Mouse (Mus musculus) lung, adult 18-20 months (tissue): ENCODE measurements around the gene Ripor2.

ENCODE experiments used
- DNase-seq, 2 experiments: peaks; one replicate each; pipeline ENCODE4 v3.0.0; 2022; ENCODE audit warnings: mixed read lengths in 2 of 2

Ripor2 gene

DNA sequence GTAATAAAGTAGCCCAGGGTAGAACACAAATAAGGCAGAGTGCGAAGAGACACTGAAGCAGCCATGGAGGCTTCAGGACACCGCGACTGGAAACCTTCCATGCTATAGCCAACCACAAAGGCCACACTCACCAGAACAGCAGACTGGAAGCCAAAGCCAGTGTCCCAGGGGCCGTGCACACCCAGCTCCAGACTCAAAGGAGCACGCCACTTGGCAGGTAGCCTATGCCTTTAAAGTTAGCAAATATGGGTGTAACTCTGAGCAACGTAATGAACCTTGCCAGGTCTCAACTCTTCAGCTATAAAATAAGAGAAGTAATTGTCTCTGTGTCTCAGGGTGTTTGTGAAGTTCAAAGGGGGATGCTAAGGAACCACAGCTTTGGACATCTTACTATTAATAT, 2.9 kb downstream of the Ripor2 start:
- DNase-seq, result no peak

DNA sequence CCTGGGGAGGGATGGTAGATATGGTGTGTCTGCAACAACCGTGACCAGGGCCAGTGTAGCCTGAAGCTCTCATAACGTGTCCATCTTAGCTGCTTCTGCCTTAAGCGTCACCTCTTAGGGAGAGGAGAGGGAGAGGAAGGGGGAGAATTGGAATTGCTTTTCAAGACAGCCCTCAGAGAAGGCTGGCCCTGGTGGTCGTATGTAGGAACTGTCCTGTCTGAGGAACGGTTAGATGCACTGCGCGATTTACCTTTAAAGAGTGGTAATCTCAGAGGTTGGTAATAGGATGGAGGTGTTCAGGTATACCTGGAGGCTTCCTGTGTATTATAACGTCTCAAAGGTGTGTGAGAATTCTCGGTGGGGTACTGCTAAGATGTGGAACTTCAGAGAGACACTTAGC, 3.4 kb downstream of the Ripor2 start:
- DNase-seq, result no peak

DNA sequence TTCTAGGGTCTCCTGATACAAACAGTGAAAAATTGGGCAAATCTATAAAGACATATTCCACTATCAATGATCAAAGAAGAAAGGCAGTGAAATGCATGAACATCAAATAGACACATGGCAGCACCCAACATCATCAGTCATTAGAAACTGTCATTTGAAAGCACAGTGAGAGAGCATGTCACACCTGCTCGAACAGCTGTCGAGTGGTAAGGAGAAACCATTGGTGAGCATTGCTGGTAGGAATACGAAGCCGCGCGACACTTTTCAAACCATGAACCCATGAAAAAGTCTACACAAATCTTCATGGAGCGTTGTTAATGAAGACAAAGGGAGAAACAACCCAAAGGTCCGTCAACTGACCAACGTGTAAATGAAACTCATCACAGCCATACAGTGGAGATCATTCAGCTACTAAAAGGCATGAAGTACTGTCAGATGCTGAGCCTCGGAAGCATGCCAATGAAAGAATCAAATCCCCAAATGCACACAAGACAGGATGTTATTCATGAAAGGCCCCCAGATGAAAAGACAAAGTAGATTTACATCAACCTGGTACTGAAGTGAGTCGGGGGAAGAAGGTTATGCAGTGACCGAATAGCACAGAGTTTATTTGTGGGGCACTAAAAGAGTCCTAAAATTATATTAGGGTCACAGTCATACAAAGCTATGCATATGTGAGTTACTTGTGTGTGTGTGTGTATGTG, 5.4 kb downstream of the Ripor2 start:
- no peak for DNase-seq

DNA sequence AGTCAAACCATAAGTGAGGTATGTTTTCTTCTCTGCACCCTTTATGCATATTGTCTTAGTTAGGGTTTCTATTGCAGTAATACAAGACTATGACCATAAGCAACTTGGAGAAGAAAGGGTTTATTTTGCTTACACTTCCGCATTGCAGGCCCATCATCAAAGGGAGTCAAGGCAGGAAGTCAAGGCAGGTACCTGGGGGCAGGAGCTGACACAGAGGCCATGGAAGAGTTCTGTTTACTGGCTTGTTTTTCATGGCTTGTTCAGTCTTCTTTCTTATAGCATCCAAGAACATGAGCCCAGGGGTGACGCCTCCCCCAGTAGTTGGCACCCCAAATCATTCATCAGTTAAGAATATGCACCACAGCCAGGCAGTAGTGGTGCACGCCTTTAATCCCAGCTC, 6.6 kb downstream of the Ripor2 start:
- DNase-seq, result no peak

DNA sequence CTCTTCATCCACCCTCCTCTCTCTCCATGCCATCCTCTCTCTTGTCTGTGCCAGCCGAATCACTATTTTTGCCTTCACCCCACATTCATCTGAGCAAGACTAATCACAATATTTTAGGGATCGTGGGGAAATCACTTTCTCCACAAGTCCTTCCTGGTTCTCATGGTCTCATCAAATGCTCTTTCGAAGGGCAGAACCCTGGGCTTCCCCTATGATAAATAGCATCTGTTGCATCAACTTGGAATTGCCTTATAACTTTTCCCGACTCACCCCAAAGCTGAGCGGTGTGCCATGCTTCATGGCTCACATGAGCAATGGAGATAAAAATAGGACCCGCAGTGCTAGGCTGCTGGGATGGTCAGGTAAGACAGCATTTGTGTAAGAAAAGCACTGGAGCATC, 9.7 kb downstream of the Ripor2 start:
- no peak for DNase-seq

DNA sequence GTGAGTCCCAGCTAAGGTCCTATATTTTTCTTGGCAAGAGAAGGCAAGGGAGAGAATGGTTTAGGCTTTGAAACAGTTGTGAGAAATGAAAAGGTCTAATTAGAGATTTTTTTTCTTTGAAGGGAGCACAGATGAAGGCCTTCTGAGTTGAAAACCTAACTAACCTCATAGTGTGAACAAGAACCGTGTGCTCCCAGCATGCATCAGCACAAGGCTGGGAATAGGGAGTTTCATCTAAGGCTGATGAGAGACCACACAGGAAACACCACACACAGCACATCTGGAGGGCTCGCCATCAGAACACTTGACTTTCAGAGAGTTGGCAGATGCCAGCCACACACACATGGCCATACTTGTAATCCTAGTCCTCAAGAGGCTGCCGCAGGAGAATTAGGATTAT, 12.3 kb downstream of the Ripor2 start:
- no peak for DNase-seq

DNA sequence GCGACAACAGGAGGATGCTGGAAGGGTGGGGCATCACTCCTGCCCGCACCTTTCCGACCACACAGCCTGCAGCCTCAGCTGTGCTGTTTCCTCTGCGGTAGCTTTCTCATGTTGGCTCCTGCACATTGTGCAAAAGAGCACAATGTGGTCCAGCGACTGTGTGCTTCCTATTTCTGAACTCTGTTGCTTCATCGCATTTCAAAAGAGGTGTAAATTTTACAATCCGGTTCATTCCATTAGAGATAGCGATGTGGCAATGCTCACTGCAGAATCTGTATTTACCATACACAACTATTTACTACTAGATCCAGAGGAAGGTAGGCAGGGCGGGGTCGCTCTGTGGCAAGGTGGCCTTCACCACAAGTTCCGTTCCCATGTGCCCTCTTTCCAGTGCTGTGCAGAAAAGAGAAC, 17.6 kb downstream of the Ripor2 start:
- peak; percentile 30 to 43 for DNase-seq

DNA sequence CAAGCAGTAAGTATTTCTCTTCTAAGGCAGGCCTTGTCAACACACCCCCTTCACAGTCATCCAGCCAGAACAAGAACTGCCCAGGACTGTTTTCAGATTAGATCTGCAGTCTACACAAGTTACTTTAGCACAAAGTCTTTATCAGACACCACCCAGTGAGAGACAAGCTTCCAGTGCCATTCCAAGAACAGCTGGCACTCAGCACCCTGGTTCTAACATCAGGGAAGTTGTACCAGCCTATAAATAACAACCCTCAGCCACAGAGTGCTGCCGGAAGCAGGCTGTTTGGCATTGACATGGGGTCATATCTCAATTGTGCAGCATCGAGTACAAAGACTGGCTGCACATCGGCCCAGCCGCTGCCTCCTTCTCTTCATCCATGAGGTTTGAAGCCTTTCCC, 21.0 kb downstream of the Ripor2 start:
- DNase-seq, result peak; percentile 67 to 77

DNA sequence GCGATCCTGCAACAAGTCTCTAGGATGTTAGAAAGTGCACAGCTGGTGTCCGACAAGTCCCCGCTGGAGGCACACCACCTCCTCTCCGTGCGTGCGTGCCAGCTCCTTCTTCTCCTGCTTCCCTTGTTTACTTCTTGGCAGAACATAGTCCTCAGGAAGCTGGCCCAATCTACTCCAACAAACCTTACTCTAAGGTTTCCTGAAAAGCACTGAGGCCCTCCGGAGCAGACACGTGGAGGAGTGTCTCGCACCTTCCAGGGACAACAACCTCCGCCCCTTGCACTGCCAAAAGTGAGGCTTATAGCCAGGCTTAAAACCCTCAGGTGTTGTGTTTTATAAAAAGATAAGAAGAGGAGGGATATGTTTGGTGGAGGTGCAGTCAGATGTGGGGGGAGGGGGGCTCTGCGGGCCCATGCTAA, 21.6 kb downstream of the Ripor2 start:
- DNase-seq, result peak; percentile 71 to 81

DNA sequence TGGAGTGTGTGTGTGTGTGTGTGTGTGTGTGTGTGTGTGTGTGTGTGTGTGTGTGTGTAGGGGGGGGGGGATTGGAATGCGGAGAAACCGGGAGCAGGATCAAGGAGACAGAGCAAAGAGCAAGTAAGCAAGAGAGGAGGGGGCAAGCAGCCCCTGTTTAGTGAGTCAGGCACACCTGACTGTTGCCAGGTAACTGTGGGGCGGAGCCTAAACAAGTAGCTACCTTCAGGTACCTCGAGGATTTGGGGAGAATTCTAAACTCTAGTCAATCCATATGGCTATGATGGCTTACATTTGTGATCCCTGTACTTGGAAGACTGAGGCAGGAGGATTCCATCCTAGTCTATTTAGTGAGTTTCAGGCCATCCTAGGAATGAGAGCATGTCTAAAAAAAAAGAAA, 22.1 kb downstream of the Ripor2 start:
- no peak for DNase-seq

DNA sequence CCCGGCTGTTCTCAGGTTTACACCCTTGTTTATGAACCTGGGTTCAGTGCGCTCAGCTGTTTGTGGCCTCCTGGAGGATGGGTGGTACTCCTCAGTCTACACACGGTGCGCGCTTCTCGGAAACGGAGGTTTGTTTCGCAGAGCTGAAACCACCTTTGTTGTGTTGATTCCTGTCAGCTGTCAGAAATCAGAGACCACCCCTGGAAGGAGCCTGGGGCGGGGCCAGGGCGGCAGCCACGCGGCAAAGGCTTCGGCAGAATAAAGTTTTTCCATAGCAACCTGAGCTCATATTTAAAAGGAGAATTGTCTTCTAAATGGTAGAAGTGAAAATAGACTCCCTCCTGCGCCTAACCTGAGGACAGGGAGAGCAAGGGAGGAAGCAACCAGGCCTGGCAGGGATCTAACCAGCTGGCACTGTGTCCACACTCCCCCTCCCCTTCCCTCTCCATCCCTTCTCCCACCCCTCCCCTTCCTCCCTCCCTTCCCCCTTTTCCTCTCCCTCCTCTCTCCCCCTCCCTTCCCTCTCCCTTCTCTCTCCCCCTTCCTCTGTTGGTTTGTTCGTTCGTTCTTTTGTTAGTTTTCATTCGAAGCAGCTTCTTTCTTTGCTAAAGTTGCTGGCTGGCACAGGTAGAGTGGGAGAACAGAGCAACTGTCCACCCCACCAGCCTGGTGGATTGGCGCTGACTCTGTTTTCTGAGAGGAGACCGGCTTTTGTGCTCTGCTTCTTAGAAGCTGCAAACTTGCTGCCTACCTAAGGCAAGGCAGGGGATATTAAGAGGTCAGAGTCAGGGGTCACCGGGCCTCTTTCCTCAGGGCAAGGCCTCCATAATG, 23.0 kb downstream of the Ripor2 start:
- peak; percentile 31 to 53 for DNase-seq

DNA sequence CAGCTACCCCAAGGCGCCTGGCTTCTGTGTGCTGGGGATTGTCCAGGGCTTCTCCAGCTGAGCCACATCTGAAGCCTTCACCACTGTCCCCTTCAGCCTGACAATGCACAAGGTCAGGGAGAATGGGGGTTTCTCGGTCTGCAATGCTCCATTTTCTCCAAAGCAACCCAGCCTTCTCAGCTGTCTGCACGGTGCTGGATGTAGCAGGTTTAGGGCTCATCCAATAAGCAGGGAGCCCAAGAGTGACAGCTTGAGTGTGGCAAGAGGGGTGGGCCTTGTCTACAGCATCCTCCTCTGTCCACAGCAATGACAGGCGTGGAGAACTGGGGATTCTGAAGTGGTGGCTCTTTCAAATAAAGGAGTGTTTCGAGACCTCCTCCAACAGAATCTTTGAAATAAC, 23.8 kb downstream of the Ripor2 start:
- no peak for DNase-seq

DNA sequence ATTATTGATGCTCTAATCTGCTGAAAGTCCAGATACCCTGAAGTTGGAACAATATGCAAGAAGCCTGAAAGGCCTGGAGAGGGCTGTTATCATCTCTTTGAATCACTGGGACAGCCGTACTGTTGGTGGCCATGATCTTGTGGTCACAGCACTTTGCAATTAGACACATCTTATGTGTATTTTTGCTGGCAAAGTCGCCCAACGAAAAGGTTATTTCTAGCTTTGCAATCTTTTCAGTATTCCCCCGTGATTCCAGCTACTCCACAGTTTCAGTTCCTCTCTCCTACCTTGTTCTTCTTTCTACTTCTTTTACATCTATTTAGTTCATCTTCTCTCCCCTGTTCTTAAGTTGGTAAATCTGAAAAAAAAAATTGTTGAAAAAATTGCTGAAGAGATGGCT, 26.0 kb downstream of the Ripor2 start:
- DNase-seq, result no peak

DNA sequence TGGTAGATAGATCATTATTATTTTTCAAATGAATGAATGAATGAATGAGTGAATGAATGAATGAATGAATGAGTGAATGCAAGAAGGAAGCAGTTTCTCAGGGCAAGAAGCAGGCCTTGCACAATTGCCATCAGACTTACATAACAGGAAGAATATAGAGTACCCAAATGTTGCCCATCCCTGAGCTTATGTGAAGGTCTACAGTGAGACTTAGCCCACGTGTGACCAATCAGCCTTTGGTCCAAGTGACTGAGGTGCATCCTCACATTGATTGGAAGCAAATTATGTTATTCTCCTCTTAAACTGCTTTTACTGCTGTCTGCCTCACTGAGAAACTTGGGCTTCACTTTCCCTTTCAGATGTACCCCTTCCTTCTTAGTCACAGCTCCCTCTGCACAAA, 26.7 kb downstream of the Ripor2 start:
- no peak for DNase-seq

DNA sequence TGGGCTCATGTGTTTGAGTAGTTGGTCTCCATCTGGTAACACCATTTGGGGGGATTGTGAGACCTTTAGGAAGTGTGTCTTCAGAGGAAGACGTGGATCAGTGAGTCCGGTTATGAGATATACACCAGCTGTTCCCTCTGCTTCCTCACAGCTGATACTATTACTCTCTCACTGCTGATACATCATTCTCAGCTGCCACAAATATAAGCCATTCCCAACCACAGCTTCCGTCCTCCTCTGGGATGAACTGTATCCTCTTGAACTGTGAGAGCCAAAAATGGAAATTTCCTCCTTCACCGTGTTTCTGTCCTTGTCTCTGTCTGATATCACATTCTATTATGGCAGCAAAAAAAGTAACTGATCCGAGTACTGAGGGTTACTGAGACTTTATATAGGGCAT, 28.9 kb downstream of the Ripor2 start:
- no peak for DNase-seq

DNA sequence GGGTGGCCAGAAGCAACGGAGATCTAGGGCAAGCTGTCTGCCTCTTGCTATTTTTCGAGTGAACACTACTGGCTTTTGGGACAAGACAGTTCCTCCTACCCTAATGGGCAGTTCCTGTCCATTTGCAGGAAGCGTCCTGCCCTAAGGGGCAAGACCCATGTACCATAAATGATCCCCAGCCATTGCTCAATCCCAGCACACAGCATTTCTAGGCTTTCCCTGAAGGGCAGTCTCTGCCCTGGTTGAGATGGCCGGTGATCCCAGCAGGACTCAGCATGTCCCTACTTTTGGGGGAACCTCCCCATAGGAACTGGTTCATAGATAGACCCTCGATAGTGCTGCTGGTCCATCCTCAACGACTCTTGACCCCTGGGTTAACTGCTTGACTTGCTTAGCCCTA, 31.0 kb downstream of the Ripor2 start:
- DNase-seq, result no peak

DNA sequence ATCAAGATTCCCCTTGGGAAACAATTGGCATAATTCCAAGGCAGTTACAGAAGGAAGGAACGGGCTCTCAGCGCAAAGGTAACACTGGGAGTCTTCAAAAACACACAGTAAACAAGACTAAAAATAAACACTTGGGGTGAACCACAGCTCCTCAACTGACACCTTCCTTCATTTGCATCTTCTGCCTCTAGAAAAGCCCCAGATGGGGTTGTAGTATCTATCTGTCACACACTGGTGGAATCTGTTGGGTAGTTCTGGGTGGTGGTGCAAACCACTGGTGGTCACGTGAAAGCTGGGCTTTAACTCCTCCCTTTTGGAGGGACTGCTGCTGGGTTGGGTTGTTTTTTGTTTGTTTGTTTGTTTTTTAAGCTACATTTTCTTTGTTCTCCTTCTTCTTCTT, 31.4 kb downstream of the Ripor2 start:
- no peak for DNase-seq

DNA sequence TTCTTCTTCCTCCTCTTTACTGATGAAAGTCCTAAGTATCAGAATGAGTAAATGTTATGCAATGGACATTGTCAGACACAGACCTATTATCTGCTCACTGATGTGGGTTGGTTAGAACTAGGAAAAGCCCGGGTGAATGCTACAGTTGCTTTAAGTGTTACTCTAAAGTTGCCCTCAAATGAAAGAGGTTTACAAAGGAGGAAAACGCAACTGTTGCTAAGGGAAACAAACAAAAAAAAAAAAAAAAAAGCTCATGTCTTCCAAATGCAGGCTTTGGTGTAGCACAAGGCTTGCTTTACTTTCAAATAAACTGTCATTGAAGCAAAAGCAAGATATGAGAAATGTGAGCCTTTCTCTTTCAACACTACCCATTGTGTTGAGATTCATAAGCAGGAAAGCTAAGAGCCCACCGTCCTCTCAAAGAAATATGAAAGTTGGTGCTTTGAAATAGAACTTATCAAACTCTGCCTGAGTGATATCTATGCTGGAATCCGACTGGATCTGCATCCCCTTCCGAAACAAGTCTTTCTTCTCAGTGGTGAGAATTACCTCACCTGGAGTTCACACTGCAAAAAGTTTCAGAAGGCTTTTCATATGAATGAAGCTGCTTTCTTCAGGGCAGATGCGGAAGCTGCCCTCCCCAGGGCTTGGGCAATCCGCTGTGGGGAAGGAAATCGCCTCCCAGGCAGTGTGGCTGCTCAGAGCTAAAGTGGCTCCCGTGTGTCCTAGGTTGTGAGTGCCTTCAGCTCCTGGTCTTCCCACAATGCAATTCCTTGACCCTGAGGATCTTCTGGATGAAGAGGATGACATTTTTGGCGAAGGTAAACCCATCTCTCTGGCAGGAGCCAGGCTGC, 32.2 kb downstream of the Ripor2 start:
- peak; percentile 19 to 36 for DNase-seq

DNA sequence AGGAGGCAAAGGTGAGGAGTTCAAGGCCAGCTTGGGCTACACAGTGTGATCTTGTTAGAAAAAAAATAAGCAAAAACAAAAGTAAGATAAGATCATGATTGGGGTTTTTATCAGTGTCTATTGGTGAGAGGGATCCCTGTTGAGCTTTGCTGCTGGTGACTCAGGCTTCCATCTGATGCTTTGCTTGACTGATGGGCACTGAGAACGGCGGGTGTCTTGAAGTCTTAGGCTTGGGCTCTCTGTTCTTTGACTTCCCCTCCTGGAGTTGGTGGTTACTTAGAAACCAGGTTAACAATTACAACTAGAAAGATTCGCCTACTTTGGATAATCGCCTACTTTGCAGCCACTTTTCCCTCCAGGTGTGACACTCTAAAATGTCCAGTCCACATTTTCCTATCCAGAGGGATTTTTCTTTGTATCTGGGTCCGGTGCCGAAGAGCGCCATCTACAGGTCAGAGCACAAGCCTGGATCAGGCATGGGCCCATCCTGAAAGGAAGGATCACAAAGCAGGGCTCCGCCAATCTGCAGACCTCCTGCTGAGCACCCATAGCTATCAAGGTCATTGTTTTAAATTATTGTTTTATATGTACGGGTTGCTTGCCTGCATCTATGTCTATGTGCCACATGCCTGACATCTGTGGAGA, 34.1 kb downstream of the Ripor2 start:
- DNase-seq, result peak in 1 of 2 experiments; percentile 14

DNA sequence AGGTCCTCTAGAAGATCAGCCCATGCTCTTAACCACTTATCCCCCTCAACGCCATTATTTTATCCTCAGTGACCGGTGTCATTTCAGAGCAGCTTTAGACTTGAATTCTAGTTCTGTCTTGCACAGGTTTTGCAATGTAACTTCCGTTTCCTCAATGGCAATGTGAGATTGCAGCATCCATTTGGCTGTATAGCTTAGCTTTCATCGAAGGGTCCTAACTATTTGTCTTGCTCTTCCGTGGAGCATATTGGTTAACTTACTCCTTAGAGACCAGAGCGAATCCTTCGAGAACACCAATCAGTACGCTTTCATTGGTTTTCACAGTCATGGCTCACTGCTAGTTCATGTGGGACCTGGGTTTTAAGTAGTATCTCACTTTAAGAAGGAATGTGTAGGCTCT, 34.7 kb downstream of the Ripor2 start:
- DNase-seq, result no peak

DNA sequence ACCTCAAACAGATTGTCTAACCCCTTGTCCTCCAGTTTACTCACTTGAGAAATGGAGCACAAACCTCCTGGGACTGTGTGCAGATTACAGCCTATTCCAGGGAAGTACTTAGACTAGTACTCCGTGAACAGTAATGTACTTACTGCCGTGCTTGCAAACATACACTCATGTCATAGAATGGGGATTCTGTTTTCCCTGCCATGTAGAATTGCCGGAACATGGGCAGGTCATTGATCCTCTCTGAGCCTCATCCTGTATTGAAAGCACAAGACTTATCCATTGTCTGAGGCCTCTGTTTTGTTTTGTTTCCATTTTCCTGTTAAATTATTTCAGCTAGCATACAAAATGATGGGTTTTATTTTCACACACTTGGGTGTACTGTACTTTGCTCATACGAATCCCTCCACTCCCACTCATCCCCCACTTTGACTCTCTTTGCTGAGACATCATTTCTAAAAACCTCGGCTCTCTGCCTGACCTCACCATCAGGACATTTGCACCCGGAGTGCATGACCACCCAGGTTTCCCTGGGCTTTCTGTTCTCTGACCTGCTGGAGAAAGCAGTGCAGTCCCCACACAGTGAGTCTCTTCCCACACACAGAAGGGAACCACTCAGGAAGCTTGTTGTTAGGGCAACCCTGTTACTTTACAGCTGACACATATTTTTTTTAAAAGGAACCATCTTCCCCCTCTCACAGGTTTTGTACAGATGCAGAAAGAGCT, 35.2 kb downstream of the Ripor2 start:
- no peak for DNase-seq

DNA sequence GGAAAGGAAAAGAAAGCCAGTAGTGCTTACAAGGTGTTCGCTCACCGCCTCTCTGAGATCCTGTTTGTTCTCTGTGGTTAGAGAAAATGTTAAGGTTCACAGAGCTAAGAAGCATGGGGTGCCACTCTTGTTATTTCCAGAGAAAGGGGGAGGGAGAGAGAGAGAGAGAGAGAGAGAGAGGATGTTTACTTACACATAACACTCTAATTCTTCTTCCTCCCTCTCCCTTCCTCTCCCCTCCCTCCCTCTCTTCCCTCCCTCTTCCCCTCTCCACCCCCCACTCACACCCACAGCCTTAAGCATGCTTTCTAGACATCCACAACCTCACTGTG, 35.8 kb downstream of the Ripor2 start:
- no peak for DNase-seq
